18 mouse cellular contexts compared by ENCODE assay signal in the genomic region with DNA sequence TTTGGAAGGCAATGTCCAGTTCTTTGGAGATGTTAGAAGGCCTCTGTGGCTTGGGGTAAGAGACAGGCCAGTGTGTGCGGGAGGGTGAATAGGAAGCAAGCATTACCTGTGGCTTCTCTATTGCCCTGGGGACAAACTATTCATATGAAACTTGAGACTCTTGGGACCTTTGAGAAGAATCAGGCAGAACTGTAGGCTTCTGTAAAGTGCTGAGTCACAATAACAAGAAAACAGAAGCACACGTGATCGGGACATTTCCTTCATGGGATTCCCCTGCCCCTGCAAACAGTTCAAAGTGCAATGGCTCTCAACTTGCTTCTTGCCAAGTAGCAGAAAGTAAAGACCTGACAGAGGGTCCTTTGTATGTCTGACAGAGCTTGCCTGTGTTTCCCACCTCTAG. TPM values are rescaled to one million over a fixed set of nuclear protein-coding genes. Genes with fewer than 3 reads are reported as not detected.
A peak's percentile ranks its signal among the peaks of the same experiment; 100 is the strongest.
DNase-seq lines count a peak whose midpoint lies in the region; TF ChIP-seq lines count a peak whose summit lies in the region.
"Had no signal": no experiment of that assay in that cellular context is flagged by ENCODE, and none has a peak within 500 bp of the region (broad histone marks: within the 10 kb centered on the region; RNA-seq: fewer than 3 reads in every experiment).

No protein-coding gene starts in this region.

- no peak for TF ChIP-seq CTCF in MEL (IDR thresholded peaks at IDR 0.05 in 2 of 3, conservative IDR thresholded peaks at IDR 0.05 in 1 of 3; ENCODE audit: control insufficient read depth in 1 of 3, insufficient read depth in 1 of 3, low read depth in 2 of 3, low read length in 3 of 3, poor library complexity in 1 of 3, severe bottlenecking in 1 of 3)

- H3K4me1 ChIP-seq in MEL (ENCODE audit: control insufficient read depth in 1 of 2, insufficient read depth in 2 of 2, low read length in 2 of 2): peaks cover 0 to 4% of the 10 kb centered on the region in 2 experiments; a peak in 2 of 4 replicates
- H3K4me1 ChIP-seq: heart, embryonic 12.5 days; neural tube, embryonic 15.5 days had no signal

- no peak for TF ChIP-seq EP300 in MEL (IDR thresholded peaks at IDR 0.05; ENCODE audit: low read depth in 1 of 2, low read length in 2 of 2)

- H3K27me3 ChIP-seq in MEL (ENCODE audit: control insufficient read depth in 1 of 2, insufficient read depth in 2 of 2, low read length in 2 of 2): no peaks in the 10 kb centered on the region
- H3K27me3 ChIP-seq: heart, embryonic 12.5 days; neural tube, embryonic 15.5 days had no signal

- H3K9ac ChIP-seq in MEL (ENCODE audit: control insufficient read depth, low read depth, low read length, poor library complexity, severe bottlenecking): no peak overlapping the region
- H3K9ac ChIP-seq: heart, embryonic 12.5 days; neural tube, embryonic 15.5 days had no signal

- DNase-seq in kidney, adult 18-20 months: peak; percentile 2
- DNase-seq in kidney, postnatal 14 days: no peak
- DNase-seq in 416B (ENCODE audit: low read depth): peak; percentile 74
- DNase-seq in MEL (ENCODE audit: low read depth, low spot score): peak; percentile 33
- peak; percentile 46 for DNase-seq in kidney, adult 9 months
- no peak for DNase-seq in right cerebral cortex, postnatal 10 days (ENCODE audit: low spot score in 2 of 2)
- DNase-seq in thymus, postnatal 0 days (ENCODE audit: low spot score): no peak
- no peak for DNase-seq in frontal cortex, postnatal 10 days (ENCODE audit: low spot score in 2 of 2)
- DNase-seq: cerebellum, adult 11 months; lung, postnatal 4 days; right cerebral cortex, adult 18-20 months; thymus, postnatal 4 days had no signal

- no peaks in the 10 kb centered on the region for H3K79me2 ChIP-seq in MEL (ENCODE audit: control insufficient read depth, insufficient read depth, low read length, poor library complexity)

- no peaks in the 10 kb centered on the region for H3K36me3 ChIP-seq in MEL (ENCODE audit: control insufficient read depth in 1 of 2, insufficient read depth in 2 of 2, low read length in 2 of 2)
- H3K36me3 ChIP-seq: heart, embryonic 12.5 days; neural tube, embryonic 15.5 days had no signal

- H3K4me3 ChIP-seq in MEL (ENCODE audit: control insufficient read depth in 1 of 2, insufficient read depth in 1 of 2, low read depth in 2 of 2, low read length in 2 of 2): no peak overlapping the region
- H3K4me3 ChIP-seq: heart, embryonic 12.5 days; neural tube, embryonic 15.5 days had no signal

- no peaks in the 10 kb centered on the region for H3K9me3 ChIP-seq in MEL (replicated peaks; ENCODE audit: insufficient read depth, low read length)
- H3K9me3 ChIP-seq: heart, embryonic 12.5 days; neural tube, embryonic 15.5 days had no signal

- TF ChIP-seq RAD21 in MEL (IDR thresholded peaks at IDR 0.05; ENCODE audit: low read depth, low read length): no peak

- TF ChIP-seq POLR2A in MEL (IDR thresholded peaks at IDR 0.05; ENCODE audit: control insufficient read depth in 1 of 2, insufficient read depth in 1 of 2, low read depth in 1 of 2, low read length in 2 of 2, poor library complexity in 1 of 2): no peak

- H3K27ac ChIP-seq in MEL (ENCODE audit: control insufficient read depth, low read depth, low read length): no peak overlapping the region
- H3K27ac ChIP-seq: neural tube, embryonic 15.5 days had no signal

TF ChIP-seq in MEL, 35 proteins besides CTCF, POLR2A, EP300 and RAD21:
- no peak for TF ChIP-seq ZC3H11A (IDR thresholded peaks at IDR 0.05; ENCODE audit: low read depth, low read length)
- TF ChIP-seq TCF12 (IDR thresholded peaks at IDR 0.05; ENCODE audit: low read depth, low read length): no peak
- no peak for TF ChIP-seq MAX (IDR thresholded peaks at IDR 0.05; ENCODE audit: low read length)
TF ChIP-seq in MEL: peak in this region for 0.

RNA-seq across cellular contexts. Expression of gene Fam81b, which starts 48.5 kb away (rescaled TPM):
- not detected in 2 replicates for total RNA-seq in MEL (2012; rRNA removed)
- polyA plus RNA-seq in MEL (2012; ENCODE audit: insufficient read depth in 1 of 2, insufficient read length in 2 of 2, low read depth in 1 of 2, low replicate concordance in 2 of 2, missing spikeins in 1 of 2): not detected
- 0.09 TPM in 2 replicates for polyA plus RNA-seq in thymus, postnatal 0 days (2015; fragmentation: Nextera tagmentation; extraction: Ambion mirVana)
- total RNA-seq: adrenal gland, postnatal 36 days; left cerebral cortex, adult 8-10 months had no signal
- polyA plus RNA-seq: heart, embryonic 12.5 days; liver, embryonic 11.5 days; neural tube, embryonic 15.5 days; stomach, embryonic 16.5 days had no signal

Comparison
In these comparisons a context has a peak if more than half of its experiments do, and no peak if none do; other contexts are left out.
1. DNase-seq: peak in kidney, adult 18-20 months (single experiment), 416B (single experiment), MEL (single experiment) and kidney, adult 9 months (single experiment); none in kidney, postnatal 14 days (single experiment), right cerebral cortex, postnatal 10 days (0 of 2), thymus, postnatal 0 days (single experiment) and frontal cortex, postnatal 10 days (0 of 2).